Mouse (Mus musculus): ENCODE results near the gene Gm10972. TPM values are rescaled to one million over a fixed set of nuclear protein-coding genes. Genes with fewer than 3 reads are reported as not detected.
"Not testable (repeated sequence)": the region's sequence is repeated elsewhere in the genome, so short reads cannot be mapped to it uniquely, and the experiment has no call there.

The Gm10972 gene
- not detected in 2 replicates for polyA plus RNA-seq (2015; fragmentation: Nextera tagmentation; extraction: Ambion mirVana)

DNA sequence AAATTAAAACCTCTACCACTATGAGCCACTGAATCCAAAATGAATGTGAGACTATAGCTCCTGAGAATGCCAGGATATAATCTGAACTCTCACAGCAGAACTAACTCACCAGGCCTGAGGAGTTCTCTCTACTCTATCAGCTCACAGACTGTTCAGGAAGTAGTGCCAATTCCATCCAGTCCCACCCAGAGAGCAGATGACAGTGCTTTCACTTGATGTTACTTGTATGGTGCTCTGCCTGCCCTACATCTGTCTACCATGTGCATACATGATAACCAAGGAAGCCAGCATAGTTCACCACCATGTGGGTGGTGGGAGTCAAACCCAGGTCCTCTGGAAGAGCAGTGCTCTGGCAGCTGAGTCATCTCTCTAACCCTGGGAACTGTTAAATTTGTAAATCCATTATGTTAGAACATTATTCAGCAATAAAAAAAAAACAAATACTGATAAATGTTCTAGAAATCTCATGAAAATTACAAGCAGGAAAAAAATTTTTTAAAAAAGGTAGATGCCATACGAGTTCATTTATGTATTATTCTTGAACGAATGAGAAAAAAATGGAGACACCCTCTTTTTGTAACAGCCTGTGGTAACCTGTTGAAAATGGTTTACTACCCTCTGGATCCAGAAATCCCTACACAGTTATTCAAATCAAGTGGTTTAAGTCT is at the start of gene Gm10972:
Gm10972 (plus strand) TSS at position 618 of the 668 bp plus-strand sequence.
- H3K36me3 ChIP-seq; H3K4me1 ChIP-seq; H3K9me3 ChIP-seq (replicated peaks); H3K27ac ChIP-seq (replicated peaks); H3K27me3 ChIP-seq; H3K4me2 ChIP-seq (replicated peaks); ATAC-seq (ENCODE audit: insufficient number of reproducible peaks, low FRiP score, low TSS enrichment, low read depth); H3K9ac ChIP-seq; H3K4me3 ChIP-seq (replicated peaks): not testable (repeated sequence)
- 81% methylated on average over 2 of the region's 2 CpGs for WGBS

DNA sequence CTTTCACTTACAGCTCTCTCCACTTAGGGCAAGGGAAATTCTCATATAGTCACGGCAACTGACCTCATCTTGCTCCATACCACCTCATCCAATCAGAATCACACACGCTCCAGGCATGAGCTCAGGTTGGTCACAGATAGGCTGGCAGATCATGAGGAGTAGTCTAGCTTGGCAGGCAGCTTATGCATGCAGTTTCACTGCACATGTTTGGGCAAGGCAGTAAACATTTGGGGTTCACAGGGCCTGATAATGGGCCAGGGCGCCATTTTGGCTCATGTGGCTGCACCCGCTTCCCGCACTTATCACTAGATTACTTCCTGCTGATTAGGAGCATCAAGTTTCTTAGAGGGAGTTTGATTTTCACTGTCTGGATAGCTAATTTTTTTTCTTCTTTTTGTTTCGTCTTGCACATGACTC is 47.0 kb upstream of the Gm10972 start:
- no peak for ATAC-seq (ENCODE audit: insufficient number of reproducible peaks, low FRiP score, low TSS enrichment, low read depth)
- no peaks in the 10 kb centered on the region for H3K4me1 ChIP-seq
- no peak overlapping the region for H3K27ac ChIP-seq (replicated peaks)
- no peaks in the 10 kb centered on the region for H3K36me3 ChIP-seq
- H3K27me3 ChIP-seq, result no peaks in the 10 kb centered on the region
- no peak overlapping the region for H3K9ac ChIP-seq
- H3K4me2 ChIP-seq (replicated peaks), result no peak overlapping the region
- WGBS, result 81% methylated on average over 6 of the region's 6 CpGs
- H3K9me3 ChIP-seq (replicated peaks), result 0 out of 2 replicates have a peak, but pooled peaks cover 4% of the 10 kb centered on the region
- no peak overlapping the region for H3K4me3 ChIP-seq (replicated peaks)

DNA sequence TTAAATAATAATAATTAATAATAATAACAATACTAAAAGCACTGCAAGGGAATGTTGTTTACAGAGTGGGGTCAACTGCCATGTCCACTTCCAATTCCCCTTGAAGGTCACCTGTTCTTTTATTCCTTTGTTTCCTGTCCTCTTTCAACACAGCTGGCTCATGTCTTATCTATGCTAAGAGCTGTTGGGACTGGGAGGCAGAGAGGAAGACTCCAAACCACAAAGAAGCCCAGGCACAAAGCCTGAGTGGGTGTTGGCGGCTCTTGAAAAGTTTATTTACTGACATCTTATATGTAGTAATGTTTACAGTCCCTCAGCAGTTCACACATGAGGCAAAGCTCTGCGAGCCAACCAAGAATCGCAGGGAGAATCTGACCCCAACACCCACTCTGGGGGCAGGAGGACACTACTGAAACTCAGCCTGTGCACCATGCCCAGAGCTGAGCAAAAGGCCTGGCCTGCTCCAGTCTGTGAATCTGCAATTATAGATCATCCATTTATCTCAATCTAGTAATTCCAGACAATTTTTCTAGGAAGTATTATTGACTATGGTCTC is 45.6 kb upstream of the Gm10972 start:
- ATAC-seq (ENCODE audit: insufficient number of reproducible peaks, low FRiP score, low TSS enrichment, low read depth), result no peak
- H3K27ac ChIP-seq (replicated peaks), result no peak overlapping the region
- no peak overlapping the region for H3K4me2 ChIP-seq (replicated peaks)
- 0 out of 2 replicates have a peak, but pooled peaks cover 4% of the 10 kb centered on the region for H3K9me3 ChIP-seq (replicated peaks)
- no peak overlapping the region for H3K4me3 ChIP-seq (replicated peaks)
- no peak overlapping the region for H3K9ac ChIP-seq
- no peaks in the 10 kb centered on the region for H3K36me3 ChIP-seq
- 73% methylated on average over 3 of the region's 3 CpGs for WGBS
- no peaks in the 10 kb centered on the region for H3K27me3 ChIP-seq
- no peaks in the 10 kb centered on the region for H3K4me1 ChIP-seq

DNA sequence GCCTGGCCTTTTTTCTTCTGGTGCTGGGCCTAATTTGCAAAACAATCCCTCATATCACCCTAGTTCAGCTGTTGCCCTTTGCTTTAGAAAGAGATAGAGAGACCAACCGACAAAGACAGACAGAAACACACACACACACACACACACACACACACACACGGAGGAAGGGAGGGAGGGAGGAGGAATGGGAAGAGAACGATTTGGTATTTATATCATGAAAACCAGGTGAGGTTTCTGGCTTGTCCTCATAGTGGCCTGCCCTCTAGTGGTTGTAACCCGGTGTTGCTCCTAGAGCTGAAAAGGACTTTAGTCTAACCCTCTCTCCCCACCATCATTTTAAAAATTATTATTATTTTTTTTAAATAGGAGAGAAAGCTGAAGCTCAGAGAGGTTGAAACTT is 41.0 kb upstream of the Gm10972 start:
- no peak overlapping the region for H3K4me3 ChIP-seq (replicated peaks)
- WGBS, result 2% methylated on average over 4 of the region's 4 CpGs
- ATAC-seq (ENCODE audit: insufficient number of reproducible peaks, low FRiP score, low TSS enrichment, low read depth), result no peak

DNA sequence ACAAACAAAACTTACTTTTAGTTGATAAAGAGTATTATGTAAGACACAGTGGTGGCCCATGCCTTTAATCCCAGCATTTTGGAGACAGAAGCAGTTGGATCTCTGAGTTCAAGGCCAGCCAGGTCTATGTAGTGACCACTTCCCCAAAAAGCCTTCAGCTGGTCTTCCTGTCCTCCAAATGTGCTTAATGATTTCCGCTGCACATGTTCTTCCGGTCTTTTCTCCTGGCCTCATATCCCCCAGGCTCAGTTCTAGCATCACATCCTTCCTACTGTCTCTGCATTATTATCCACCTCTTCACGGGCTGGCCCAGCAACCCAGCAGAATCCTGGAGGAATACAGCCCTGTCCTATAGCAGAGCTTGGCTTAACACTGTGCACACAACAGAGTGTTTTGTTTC is 33.3 kb upstream of the Gm10972 start:
- WGBS, result 86% methylated on average over 3 of the region's 3 CpGs

More for the DNA sequence above, 41.0 kb upstream of the Gm10972 start:
- H3K27me3 ChIP-seq, result no peaks in the 10 kb centered on the region
- H3K9me3 ChIP-seq (replicated peaks), result no peaks in the 10 kb centered on the region
- no peaks in the 10 kb centered on the region for H3K36me3 ChIP-seq
- H3K27ac ChIP-seq (replicated peaks), result no peak overlapping the region
- H3K4me1 ChIP-seq, result no peaks in the 10 kb centered on the region
- no peak overlapping the region for H3K4me2 ChIP-seq (replicated peaks)
- no peak overlapping the region for H3K9ac ChIP-seq

DNA sequence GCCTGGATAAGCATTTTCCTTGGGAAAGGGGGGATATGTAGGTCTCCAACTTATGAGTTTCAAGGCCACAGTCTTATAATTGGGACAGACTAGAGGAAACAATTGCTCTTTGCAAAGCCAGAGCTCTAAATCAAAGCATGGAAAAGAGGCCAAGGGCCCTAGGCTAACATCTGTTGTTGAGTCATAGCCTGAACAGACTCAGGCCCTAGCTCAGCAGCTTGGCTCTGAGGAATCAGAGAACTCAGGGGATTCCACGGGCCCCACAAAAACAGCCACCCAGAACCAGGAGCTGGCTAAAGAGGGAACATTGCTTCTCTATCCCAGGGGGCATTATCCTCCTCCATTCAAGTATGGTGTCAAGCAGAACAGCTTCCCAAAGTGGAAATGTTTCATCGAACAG is 32.3 kb upstream of the Gm10972 start:
- H3K4me2 ChIP-seq (replicated peaks), result no peak overlapping the region
- peak overlapping the region; percentile 78 for H3K27ac ChIP-seq (replicated peaks)
- H3K4me1 ChIP-seq, result peaks cover 23% of the 10 kb centered on the region
- no peaks in the 10 kb centered on the region for H3K27me3 ChIP-seq
- H3K4me3 ChIP-seq (replicated peaks), result no peak overlapping the region
- H3K9me3 ChIP-seq (replicated peaks), result no peaks in the 10 kb centered on the region
- WGBS, result 48% methylated on average over 2 of the region's 2 CpGs
- ATAC-seq (ENCODE audit: insufficient number of reproducible peaks, low FRiP score, low TSS enrichment, low read depth), result no peak
- H3K36me3 ChIP-seq, result no peaks in the 10 kb centered on the region
- no peak overlapping the region for H3K9ac ChIP-seq

More for the DNA sequence above, 33.3 kb upstream of the Gm10972 start:
- no peaks in the 10 kb centered on the region for H3K36me3 ChIP-seq
- no peaks in the 10 kb centered on the region for H3K27me3 ChIP-seq
- no peak overlapping the region for H3K4me3 ChIP-seq (replicated peaks)
- no peak for ATAC-seq (ENCODE audit: insufficient number of reproducible peaks, low FRiP score, low TSS enrichment, low read depth)
- no peak overlapping the region for H3K27ac ChIP-seq (replicated peaks)
- H3K4me2 ChIP-seq (replicated peaks), result no peak overlapping the region
- no peak overlapping the region for H3K9ac ChIP-seq
- no peaks in the 10 kb centered on the region for H3K9me3 ChIP-seq (replicated peaks)
- peaks cover 23% of the 10 kb centered on the region for H3K4me1 ChIP-seq

DNA sequence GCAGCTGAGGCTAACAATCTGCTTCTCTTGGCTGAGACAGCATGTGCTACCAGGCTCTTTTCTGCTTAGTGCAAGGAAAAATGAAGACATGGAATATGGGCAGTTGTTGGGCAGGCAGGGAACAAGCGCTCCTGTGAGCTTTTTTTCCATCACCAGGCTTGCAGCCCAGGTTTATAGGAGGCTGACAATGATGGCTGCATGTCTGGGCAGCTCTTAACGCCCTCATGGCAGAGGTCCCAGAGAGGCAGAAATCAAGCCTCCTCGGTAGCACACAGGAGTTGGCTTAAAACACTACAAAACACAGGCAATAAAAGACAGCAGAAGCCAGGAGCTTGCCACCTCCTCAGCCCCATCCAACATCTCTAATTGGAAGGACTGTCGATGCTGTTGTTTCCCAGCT is 31.6 kb upstream of the Gm10972 start:
- Histone ChIP-seq H3K4me2 (replicated peaks) (no peak overlapping the region), H3K4me1 (peaks cover 23% of the 10 kb centered on the region), H3K27me3 (no peaks in the 10 kb centered on the region), H3K4me3 (replicated peaks) (no peak overlapping the region), H3K27ac (replicated peaks) (peak overlapping the region; percentile 78), H3K9ac (no peak overlapping the region), H3K9me3 (replicated peaks) (no peaks in the 10 kb centered on the region), H3K36me3 (no peaks in the 10 kb centered on the region)
- ATAC-seq (ENCODE audit: insufficient number of reproducible peaks, low FRiP score, low TSS enrichment, low read depth), result no peak
- WGBS, result 43% methylated on average over 4 of the region's 4 CpGs

DNA sequence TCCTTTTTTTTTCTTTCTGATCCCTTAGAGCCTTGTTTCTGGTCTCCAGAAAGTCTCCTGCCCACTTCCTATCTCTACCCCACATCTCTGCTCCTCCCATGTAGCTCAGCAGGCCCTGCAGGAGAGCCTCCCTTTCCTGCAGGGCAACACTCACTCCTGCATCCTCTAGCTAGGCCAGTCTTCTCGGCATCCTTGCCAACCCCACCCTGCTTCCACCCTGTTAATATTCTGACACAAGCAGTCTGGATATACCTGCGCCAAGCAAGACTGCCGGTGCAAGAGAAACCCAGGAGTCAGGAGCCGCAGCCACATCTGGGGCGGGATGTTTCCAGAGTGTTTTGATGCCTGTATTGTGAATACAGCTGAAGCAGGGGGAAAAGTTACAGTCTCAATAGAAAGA is 31.1 kb upstream of the Gm10972 start:
- no peak for ATAC-seq (ENCODE audit: insufficient number of reproducible peaks, low FRiP score, low TSS enrichment, low read depth)
- WGBS, result 58% methylated on average over 5 of the region's 5 CpGs
- Histone ChIP-seq H3K27ac (replicated peaks) (peak overlapping the region; percentile 78), H3K4me1 (peaks cover 23% of the 10 kb centered on the region), H3K27me3 (no peaks in the 10 kb centered on the region), H3K36me3 (no peaks in the 10 kb centered on the region), H3K4me3 (replicated peaks) (no peak overlapping the region), H3K9me3 (replicated peaks) (no peaks in the 10 kb centered on the region), H3K9ac (no peak overlapping the region), H3K4me2 (replicated peaks) (no peak overlapping the region; the same call in 1 of the 2 replicates)

DNA sequence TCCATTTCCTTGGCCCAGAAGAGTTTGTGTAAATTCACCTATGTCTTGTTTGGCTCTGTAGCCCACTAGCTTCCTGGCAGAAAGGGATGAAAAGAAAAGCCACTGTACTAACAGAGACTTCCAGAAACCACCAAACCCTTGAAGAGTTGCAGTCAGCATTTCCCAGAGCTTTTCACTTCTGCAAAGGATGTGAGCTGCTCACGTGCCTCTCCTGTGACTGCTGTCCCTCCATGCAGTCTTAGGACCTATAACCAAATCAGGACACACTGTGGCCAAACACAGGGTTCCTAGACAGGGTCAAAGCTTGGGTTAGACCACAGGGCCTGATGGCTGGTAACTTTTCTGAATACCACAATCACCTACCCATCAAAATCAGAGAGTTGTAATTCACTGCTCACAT is 30.6 kb upstream of the Gm10972 start:
- Histone ChIP-seq H3K4me3 (replicated peaks) (no peak overlapping the region), H3K4me1 (peaks cover 23% of the 10 kb centered on the region), H3K4me2 (replicated peaks) (no peak overlapping the region), H3K27me3 (no peaks in the 10 kb centered on the region), H3K9me3 (replicated peaks) (no peaks in the 10 kb centered on the region), H3K36me3 (no peaks in the 10 kb centered on the region), H3K27ac (replicated peaks) (peak overlapping the region; percentile 78), H3K9ac (no peak overlapping the region)
- ATAC-seq (ENCODE audit: insufficient number of reproducible peaks, low FRiP score, low TSS enrichment, low read depth), result no peak
- 50% methylated on average over 1 of the region's 1 CpGs for WGBS

DNA sequence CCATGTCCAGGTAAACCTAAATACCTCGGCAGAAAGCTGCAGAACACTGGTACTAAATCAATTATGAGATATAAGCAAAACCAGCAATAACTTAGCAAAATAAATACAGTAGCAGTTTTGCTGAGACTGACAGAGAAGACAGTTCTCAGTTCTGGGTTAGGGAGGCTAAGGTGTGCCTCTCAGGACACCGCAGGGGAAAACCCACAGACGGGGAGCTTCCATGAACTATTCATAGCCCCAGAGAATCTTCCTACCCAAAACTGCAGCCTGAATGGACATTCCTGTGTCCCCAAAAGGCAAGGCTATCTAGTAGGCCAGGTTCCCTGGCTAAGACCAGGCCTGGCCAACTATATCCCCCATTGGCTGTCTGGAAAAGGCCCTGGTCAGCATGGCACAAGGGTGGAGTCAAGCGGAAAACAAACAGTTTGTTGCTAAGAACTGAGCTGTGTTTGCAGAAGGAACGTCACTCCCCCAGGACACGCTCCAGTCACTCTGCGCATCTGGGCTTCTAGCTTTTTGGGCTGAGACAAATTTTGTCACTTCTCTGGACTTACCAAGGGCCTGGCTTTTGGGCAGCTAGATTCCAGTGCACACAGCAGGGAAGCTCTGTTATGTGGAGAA is 29.5 kb upstream of the Gm10972 start:
- no peak for ATAC-seq (ENCODE audit: insufficient number of reproducible peaks, low FRiP score, low TSS enrichment, low read depth)
- H3K4me2 ChIP-seq (replicated peaks), result no peak overlapping the region

DNA sequence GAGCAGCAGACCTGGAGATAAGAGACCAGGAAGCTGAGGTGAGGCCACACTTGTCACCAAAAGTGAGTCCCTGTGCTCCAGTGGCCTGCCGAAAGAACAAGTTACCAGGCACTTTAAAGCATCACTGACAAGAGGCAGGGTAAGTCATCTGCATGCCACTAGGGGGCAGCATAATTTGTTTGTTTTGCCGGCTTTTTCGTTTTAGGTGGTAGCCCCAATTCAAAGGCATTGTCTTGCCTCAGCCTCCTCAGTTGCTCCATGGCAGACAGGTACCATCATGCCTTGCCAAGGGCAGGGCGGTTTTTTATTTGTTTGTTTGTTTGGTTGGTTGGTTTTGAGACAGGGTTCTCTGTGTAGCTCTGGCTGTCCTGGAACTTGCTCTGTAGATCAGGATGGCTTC is 26.2 kb upstream of the Gm10972 start:
- Histone ChIP-seq H3K4me1 (peaks cover 7% of the 10 kb centered on the region), H3K27ac (replicated peaks) (no peak overlapping the region), H3K9me3 (replicated peaks) (no peaks in the 10 kb centered on the region), H3K4me2 (replicated peaks) (no peak overlapping the region), H3K27me3 (no peaks in the 10 kb centered on the region), H3K36me3 (no peaks in the 10 kb centered on the region), H3K9ac (no peak overlapping the region), H3K4me3 (replicated peaks) (no peak overlapping the region)
- ATAC-seq (ENCODE audit: insufficient number of reproducible peaks, low FRiP score, low TSS enrichment, low read depth), result no peak
- 71% methylated on average over 4 of the region's 4 CpGs for WGBS

More for the DNA sequence above, 29.5 kb upstream of the Gm10972 start:
- Histone ChIP-seq H3K36me3 (no peaks in the 10 kb centered on the region), H3K4me1 (peaks cover 23% of the 10 kb centered on the region), H3K9me3 (replicated peaks) (no peaks in the 10 kb centered on the region), H3K9ac (no peak overlapping the region), H3K27ac (replicated peaks) (no peak overlapping the region), H3K4me3 (replicated peaks) (no peak overlapping the region), H3K27me3 (no peaks in the 10 kb centered on the region)
- 67% methylated on average over 7 of the region's 7 CpGs for WGBS

All from embryonic facial prominence, embryonic 15.5 days (tissue).